Mouse (Mus musculus) heart, postnatal 4 days (tissue): ENCODE measurements around the gene Sebox. TPM values are rescaled to one million over a fixed set of nuclear protein-coding genes. Genes with fewer than 3 reads are reported as not detected.
A peak's percentile ranks its signal among the peaks of the same experiment; 100 is the strongest.

Experiments
- DNase-seq: peaks from one replicate; pipeline ENCODE4 v3.0.0; 2021
- total RNA-seq, 2 experiments: library from RNA; stranded (reverse); gene quantifications; 2 replicates each; pipeline ENCODE4 v1.2.3; 2021

The Sebox gene
- total RNA-seq, 2 experiments from 2014 or later = not detected

GRCm38 (mm10) chr11:78536080-78536689 is 32.9 kb downstream of the Sebox start, which contains the start of the genes Tnfaip1 and Ift20:
Tnfaip1 (minus strand) TSS chr11:78536332.
Ift20 (plus strand) TSS chr11:78536361.
- DNase-seq = peak; percentile 97

GRCm38 (mm10) chr11:78536690-78537084 is 33.4 kb downstream of the Sebox start:
- no peak for DNase-seq

GRCm38 (mm10) chr11:78540358-78540757 is 37.1 kb downstream of the Sebox start:
- no peak for DNase-seq

- no peak for DNase-seq
Observed at GRCm38 (mm10) chr11:78544449-78545111, 41.3 kb downstream of the Sebox start.

- no peak for DNase-seq
Observed at GRCm38 (mm10) chr11:78545181-78545580, 41.9 kb downstream of the Sebox start.

- DNase-seq = no peak
Observed at GRCm38 (mm10) chr11:78547718-78548460, 44.6 kb downstream of the Sebox start.

- DNase-seq = no peak
Observed at GRCm38 (mm10) chr11:78549491-78549987, 46.3 kb downstream of the Sebox start.

- DNase-seq = peak; percentile 95
Observed at GRCm38 (mm10) chr11:78550168-78551058, 47.2 kb downstream of the Sebox start, which contains the start of gene Tmem97. Tmem97 (minus strand) TSS chr11:78550777.

GRCm38 (mm10) chr11:78551059-78551398 is 47.8 kb downstream of the Sebox start:
- DNase-seq = no peak

Other genes starting within 250 kb of the Sebox start
- gene 2610507B11Rik, start 241.7 kb upstream of the Sebox start, total RNA-seq = 100 to 1,000 TPM; 178 to 185 TPM
- 1 to 10 TPM; 1.2 to 1.4 TPM for gene BC030499, start 212.6 kb upstream of the Sebox start, total RNA-seq
- 10 to 100 TPM; 32.6 to 33.2 TPM for gene Spag5, start 201.9 kb upstream of the Sebox start, total RNA-seq
- gene Aldoc, start 180.5 kb upstream of the Sebox start, total RNA-seq = 1 to 10 TPM; 3.3 to 3.6 TPM
- 10 to 100 TPM; 27.0 to 27.2 TPM for gene Pigs, start 175.0 kb upstream of the Sebox start, total RNA-seq
- gene Unc119, start 160.0 kb upstream of the Sebox start, total RNA-seq = 10 to 100 TPM; 13.5 to 14.6 TPM
- gene Foxn1, start 116.9 kb upstream of the Sebox start, total RNA-seq = not detected
- gene Slc13a2, start 81.2 kb upstream of the Sebox start, total RNA-seq = not detected
- gene Slc46a1, start 37.8 kb upstream of the Sebox start, total RNA-seq = 1 to 10 TPM; 2.3 to 3.5 TPM
- gene Sarm1, start 5.7 kb upstream of the Sebox start, total RNA-seq = under 1 TPM; 0.12 to 0.27 TPM
- 1 to 10 TPM; 4.8 to 8.6 TPM for gene Vtn, start 4.4 kb upstream of the Sebox start, total RNA-seq
- 10 to 100 TPM; 18.3 to 19.6 TPM for gene Tmem199, start 8.7 kb downstream of the Sebox start, total RNA-seq
- gene Poldip2, start 8.7 kb downstream of the Sebox start, total RNA-seq = 100 to 1,000 TPM; 148 to 152 TPM
- gene Tnfaip1, start 32.9 kb downstream of the Sebox start, total RNA-seq = 10 to 100 TPM; 69.6 to 71.6 TPM
- 10 to 100 TPM; 56.3 to 58.9 TPM for gene Ift20, start 32.9 kb downstream of the Sebox start, total RNA-seq
- 10 to 100 TPM; 31.4 to 32.3 TPM for gene Tmem97, start 47.3 kb downstream of the Sebox start, total RNA-seq
- gene Nlk, start 193.9 kb downstream of the Sebox start, total RNA-seq = 10 to 100 TPM; 20.6 to 20.8 TPM
- gene Ccnq, start 248.3 kb downstream of the Sebox start, total RNA-seq = 10 to 100 TPM; 22.2 to 22.3 TPM